Mouse (Mus musculus) gastrocnemius, postnatal 25 days (tissue): ENCODE measurements around the gene Ccdc190. TPM values are rescaled to one million over a fixed set of nuclear protein-coding genes. Genes with fewer than 3 reads are reported as not detected.
A peak's percentile ranks its signal among the peaks of the same experiment; 100 is the strongest.

Source experiments
- DNase-seq: peaks from one replicate; pipeline ENCODE4 v3.0.0; 2022
- total RNA-seq, 2 experiments: library from RNA; stranded (reverse); gene quantifications; 1 replicate in 1 of 2; 2 replicates in 1 of 2; pipeline ENCODE4 v1.2.3; 2021

The Ccdc190 gene
- total RNA-seq, 2 experiments from 2014 or later: not detected

GRCm38 (mm10) chr1:169934005-169934725 lies 5.7 kb downstream of the Ccdc190 start:
- no peak for DNase-seq

- no peak for DNase-seq
Observed at GRCm38 (mm10) chr1:169939345-169939744, 10.9 kb downstream of the Ccdc190 start.

DNA sequence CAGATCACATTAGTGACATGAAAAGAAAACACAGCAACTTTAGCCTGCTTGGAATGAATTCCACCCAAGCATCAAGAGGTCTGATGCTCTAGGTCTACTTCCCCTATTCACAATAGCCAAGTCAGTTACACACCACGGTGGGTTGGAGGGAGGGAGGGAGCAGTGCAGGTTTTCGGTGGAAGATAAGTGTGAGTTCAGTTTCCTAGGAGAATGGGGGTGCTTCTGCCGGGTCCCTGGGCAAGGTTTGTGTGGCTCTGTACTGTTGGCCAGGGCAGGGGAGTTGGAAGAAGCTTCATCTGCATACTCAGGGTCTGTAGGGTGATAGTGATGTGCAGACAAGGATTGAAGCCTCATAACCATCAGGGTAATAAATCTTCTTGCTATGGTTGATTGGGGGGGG lies 17.6 kb downstream of the Ccdc190 start:
- DNase-seq: no peak

- DNase-seq: no peak
Observed at GRCm38 (mm10) chr1:169947654-169948053, 19.2 kb downstream of the Ccdc190 start.

DNA sequence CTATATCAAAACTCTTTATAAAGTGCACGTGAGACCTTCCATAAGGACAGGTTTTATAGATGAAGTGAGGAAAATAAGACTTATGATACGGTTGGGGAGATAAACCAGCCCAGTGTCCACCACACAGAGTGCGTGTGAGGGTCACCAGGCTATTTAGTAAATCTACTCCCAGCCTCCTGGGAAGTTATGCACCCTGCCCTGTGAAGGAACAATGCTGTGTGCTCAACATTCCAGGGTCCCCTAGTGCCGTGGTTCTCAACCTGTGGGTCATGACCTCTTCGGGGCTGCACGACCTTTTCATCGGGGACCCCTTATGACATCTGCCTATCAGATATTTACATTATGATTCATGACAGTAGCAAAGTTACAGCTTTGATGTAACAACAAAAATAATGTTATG lies 19.8 kb downstream of the Ccdc190 start:
- DNase-seq: no peak

GRCm38 (mm10) chr1:169948866-169949265 lies 20.4 kb downstream of the Ccdc190 start:
- no peak for DNase-seq

GRCm38 (mm10) chr1:169949981-169950380 lies 21.5 kb downstream of the Ccdc190 start:
- DNase-seq: no peak

DNA sequence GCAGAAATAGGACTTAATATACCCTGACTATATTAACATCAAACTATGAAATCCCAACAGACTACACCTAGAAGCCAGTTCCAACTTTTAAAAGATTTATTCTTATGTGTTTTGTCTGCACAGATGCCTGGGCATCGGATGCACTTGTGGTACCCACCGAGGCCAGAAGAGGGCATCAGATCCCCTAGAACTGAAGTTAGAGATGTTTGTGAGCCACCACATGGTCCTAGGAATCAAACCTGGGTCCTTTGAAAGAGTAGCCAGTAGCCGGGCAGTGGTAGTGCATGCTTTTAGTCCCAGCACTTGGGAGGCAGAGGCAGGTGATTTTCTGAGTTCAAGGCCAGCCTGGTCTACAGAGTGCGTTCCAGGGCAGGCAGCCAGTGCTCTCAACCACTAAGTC lies 22.2 kb downstream of the Ccdc190 start:
- DNase-seq: no peak

DNA sequence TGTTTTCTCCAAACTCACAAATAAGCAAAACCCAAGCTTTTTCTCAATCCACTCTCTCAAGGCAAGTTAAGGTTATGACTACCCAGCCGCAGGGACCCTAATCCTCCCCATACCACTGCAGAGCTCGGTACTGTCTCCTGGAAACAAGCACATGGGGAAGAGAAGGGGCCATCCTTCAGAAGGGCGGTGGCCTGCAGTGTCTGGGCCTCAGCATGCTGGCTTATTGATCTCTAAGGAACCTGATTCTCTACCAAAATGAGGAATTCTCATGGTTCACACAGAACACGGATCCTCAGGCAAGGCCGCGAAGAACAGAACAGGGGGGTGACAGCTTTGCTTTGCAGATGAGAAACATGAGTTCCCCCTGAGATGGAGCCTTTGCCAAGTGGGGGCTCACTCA lies 23.1 kb downstream of the Ccdc190 start:
- no peak for DNase-seq

DNA sequence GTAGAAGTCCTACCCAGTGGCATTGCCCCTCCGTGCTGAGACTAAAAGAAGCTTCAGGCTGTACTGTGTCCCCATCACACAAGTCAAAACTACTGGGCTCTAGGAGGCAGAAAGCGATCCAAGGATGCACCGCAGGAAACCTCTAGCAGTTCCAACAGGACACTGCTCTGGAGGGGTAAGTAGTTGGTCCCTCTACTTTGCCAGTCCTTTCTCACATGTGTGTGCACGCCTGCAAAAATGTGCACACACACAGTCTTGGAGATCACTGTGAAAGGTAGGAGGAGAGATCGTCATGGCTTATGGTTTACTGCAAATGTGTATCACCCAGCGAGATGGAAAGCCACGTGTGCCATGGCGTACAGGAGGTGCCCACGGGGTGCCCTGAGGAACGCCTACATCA lies 24.2 kb downstream of the Ccdc190 start:
- no peak for DNase-seq

GRCm38 (mm10) chr1:169953106-169953505 lies 24.7 kb downstream of the Ccdc190 start:
- no peak for DNase-seq

- peak; percentile 98 for DNase-seq
Observed at GRCm38 (mm10) chr1:169968792-169969515, 40.5 kb downstream of the Ccdc190 start, which contains the start of gene Hsd17b7. Gene Hsd17b7, minus strand, starts transcription at chr1:169969241.

GRCm38 (mm10) chr1:169969516-169969886 lies 41.1 kb downstream of the Ccdc190 start:
- no peak for DNase-seq

GRCm38 (mm10) chr1:169970936-169971335 lies 42.5 kb downstream of the Ccdc190 start:
- DNase-seq: no peak

- no peak for DNase-seq
Observed at GRCm38 (mm10) chr1:169971998-169972397, 43.5 kb downstream of the Ccdc190 start.

- DNase-seq: no peak
Observed at GRCm38 (mm10) chr1:169977621-169978020, 49.2 kb downstream of the Ccdc190 start.

Other genes with a start within 250 kb of the Ccdc190 start
- gene Rgs4, start 181.0 kb upstream of the Ccdc190 start, total RNA-seq: 1 to 10 TPM; 6.9 to 9.0 TPM
- 1 to 10 TPM; 2.5 to 7.0 TPM for gene Hsd17b7, start 40.6 kb downstream of the Ccdc190 start, total RNA-seq
- gene Ddr2, start 182.1 kb downstream of the Ccdc190 start, total RNA-seq: 10 to 100 TPM; 18.3 to 30.9 TPM
- gene Uap1, start 246.3 kb downstream of the Ccdc190 start, total RNA-seq: 10 to 100 TPM; 42.7 to 49.5 TPM